Mouse (Mus musculus): ENCODE measurements around the gene Gm21962.
"Not testable (repeated sequence)": the region's sequence is repeated elsewhere in the genome, so short reads cannot be mapped to it uniquely, and the experiment has no call there.

Gm21962 gene

DNA sequence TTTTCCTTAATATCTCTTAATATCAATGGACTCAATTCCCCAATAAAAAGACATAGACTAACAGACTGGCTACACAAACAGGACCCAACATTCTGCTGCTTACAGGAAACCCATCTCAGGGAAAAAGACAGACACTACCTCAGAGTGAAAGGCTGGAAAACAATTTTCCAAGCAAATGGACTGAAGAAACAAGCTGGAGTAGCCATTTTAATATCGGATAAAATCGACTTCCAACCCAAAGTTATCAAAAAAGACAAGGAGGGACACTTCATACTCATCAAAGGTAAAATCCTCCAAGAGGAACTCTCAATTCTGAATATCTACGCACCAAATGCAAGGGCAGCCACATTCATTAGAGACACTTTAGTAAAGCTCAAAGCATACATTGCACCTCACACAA lies at the start of gene Gm21962:
Gene Gm21962 (plus strand): TSS at position 301 of the 400 bp plus-strand sequence.
- DNase-seq (ENCODE audit: low spot score in 2 of 2), result not testable (repeated sequence)

DNA sequence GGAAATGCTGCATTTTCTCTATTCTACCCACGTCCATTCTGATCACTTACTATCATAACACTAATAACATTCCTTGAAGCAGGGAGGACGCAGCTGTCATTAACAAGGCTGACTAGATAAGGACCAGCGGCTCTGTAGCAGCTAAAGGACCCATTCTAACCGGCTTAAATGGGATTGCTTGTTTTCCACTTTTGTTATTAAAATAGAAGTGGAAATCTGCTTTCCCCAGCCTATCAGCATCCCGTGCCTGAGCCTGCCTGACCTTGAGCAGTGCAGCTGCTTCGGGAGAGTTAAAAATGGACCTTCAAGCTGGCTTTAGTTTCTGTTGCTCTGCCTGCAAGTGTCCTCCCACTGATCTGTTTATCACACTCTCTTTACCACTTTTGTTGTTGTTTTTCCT lies 49.2 kb upstream of the Gm21962 start:
- DNase-seq (ENCODE audit: low spot score in 2 of 2), result no peak

DNA sequence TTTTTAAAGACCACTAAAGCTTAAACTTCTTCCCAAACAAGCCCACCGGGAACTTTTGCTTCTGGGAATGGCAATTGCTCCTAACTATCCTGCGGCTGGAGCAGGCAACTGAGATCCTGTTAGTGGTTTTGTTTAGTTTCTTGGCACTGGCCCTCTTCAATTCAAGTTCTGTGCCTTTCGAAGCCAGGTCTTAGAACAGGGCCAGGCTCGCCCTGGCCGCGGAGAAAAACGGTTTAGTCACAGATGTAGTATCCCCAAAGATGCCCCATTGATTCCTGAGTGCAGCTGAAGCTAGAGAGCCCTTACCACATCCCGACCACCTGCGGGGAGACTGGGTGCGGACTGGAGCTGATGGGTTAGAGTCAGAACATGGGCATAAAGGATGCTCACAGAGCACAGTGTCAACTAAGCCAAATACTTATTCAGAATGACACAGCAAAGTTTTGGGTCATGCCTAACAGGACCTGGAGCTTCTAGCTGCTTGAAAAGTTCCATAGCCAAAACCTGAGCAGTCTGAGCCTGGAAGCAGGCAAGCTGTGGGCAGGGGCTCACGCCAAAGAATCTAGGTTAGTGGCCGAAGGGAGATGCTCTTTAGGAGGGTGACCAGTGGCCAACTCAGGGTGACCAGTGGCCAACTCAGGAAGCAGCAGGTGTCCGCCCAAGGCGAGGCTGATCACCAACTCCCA lies 48.3 kb upstream of the Gm21962 start:
- DNase-seq (ENCODE audit: low spot score in 2 of 2), result no peak

DNA sequence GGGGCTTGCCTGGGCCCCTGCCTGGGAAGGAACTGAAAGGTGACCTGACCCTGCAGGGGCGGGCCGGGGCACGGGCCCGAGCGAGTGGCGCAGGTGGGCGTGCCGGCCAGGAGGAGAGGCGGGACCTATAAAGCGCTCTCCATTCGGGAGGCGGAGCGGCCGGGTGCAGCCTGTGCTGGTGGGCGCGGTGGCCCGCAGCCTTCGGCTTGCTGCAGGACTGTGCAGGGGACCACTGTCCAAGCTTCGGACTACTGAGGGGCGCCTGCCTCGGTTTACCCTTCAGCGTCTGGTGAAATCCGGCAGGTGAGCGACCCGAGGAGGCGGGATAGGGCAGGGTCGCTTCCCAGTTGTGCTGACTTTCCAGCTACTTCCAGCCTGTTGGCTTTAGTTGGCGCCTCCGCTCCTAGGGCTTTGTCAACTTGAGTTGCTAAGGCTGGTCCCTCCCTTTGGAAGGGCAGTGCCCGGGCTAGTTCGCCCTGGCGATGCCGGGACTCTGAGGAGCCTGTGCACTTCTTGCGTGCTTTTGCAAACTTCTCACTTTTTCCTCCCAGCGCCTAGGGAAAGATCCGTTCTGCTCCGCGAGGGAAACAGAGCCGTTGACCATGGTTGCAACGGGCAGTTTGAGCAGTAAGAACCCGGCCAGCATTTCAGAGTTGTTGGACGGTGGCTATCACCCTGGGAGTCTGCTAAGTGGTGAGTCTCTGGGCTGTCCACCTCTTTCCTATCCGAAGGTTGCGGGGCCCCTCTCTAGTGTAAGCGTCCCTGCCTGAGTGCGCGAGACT lies 47.6 kb upstream of the Gm21962 start:
- peak; percentile 6 to 36 for DNase-seq (ENCODE audit: low spot score in 2 of 2)

DNA sequence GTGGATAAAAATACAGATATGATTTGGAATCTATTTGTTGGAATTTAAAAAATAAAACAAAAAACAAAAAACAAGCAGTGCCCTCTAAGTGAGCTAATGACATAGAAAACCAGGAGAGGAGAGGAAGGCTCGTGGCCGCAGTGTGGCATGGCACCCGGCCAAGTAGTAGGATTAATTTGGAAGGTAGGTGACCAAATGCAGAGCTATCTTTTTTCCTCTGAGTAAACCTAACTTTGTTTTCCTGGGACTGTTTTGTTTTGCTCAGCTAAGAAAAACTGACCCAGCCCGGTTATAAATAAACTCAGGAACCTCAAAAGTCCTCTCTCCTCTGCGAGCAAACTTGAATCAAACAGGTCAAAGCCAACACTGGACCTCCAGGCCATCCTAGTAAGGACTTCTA lies 46.3 kb upstream of the Gm21962 start:
- DNase-seq (ENCODE audit: low spot score in 2 of 2), result no peak

DNA sequence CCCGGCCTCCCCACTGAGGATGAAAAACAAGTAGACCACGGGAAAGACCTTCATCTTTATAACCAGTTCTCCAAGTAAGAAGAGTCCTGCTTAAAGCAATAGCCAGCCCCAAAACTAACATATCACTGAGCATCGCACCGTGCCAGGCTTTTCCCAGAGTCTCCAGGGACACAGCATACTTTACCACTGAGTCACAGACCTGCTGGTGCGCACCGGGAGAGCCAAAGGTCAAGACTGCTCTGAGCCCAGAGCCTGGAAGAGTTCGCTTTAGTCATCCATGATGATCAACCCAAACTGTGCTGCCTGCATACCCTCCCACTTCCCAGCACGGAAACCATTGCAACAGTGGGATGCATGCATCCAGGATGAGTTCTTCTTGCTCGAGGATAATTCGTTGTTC lies 37.6 kb upstream of the Gm21962 start:
- no peak for DNase-seq (ENCODE audit: low spot score in 2 of 2)

DNA sequence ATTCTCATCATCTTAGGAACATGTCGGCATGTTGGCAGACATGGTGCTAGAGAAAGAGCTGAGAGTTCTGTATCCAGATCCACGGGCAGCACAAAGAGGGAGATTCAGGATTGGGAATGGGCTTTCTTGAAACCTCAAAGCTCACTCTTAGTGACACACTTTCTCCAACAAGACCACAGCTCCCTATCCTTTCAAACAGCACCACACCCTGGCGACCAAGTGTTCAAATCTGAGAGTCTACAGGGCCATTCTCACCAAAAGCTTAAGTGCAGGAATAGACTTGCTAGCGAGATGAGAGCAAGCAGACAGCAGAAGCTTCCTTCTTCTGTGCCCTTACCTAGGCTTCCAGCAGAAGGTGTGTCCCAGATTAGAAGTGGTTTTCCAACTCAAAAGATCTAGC lies 34.8 kb upstream of the Gm21962 start:
- DNase-seq (ENCODE audit: low spot score in 2 of 2), result no peak

DNA sequence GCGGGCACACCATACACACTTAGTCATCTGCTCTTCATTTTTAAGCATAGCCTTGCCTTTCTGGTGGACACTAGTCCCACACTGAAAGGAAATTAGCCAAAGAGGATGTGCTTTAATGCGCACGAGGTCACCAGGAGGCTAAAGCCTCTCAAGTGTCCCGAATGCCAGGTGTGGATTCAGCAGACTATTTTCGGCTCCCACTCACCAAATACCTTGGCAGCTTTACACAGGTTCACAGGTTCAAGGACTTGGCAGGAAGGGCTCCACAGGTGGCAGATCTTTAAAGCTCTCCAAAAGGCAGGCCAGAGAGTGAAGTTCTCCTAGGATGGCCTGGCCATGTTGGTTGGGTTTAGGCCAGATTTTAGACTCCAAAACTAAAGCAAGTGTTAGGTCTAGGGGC lies 30.1 kb upstream of the Gm21962 start:
- DNase-seq (ENCODE audit: low spot score in 2 of 2), result no peak

DNA sequence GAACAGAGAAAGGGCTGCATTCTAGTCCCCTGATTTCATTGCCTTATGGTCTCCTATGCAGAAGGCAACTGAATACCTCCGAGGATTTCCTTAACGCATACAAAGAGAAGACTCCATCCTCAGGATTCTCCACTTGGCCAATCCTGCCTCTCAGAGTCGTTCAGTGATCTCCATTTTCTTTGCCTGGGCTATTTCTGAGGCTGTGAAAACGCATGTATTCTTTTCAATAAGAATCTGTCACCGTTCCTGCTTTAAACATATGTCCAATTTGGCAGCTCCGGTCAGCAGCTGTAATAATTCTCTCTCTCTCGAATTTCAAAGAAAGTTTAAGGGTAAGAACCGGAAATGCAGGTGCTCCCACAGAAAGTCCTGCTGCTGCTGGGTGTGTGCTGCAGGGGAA lies 29.2 kb upstream of the Gm21962 start:
- DNase-seq (ENCODE audit: low spot score in 2 of 2), result no peak

DNA sequence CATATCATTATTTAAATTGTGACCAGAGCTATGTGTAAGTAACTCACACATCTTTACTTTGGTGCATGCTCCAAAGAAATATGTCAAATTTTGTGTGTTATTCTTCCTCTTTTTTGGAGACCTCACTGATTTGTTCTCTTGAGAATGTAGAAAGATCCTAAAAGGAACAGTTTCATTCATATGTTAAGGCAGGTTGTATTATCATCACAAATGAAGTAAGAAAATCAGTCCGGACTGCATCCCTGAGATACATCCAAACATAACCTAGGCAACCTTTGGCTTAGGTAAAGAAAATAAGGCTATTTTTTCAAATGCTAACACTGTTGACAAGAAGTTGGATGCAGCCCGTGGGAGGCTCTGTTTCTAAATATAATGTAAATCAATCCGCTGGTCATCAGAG lies 28.8 kb upstream of the Gm21962 start:
- DNase-seq (ENCODE audit: low spot score in 2 of 2), result no peak

DNA sequence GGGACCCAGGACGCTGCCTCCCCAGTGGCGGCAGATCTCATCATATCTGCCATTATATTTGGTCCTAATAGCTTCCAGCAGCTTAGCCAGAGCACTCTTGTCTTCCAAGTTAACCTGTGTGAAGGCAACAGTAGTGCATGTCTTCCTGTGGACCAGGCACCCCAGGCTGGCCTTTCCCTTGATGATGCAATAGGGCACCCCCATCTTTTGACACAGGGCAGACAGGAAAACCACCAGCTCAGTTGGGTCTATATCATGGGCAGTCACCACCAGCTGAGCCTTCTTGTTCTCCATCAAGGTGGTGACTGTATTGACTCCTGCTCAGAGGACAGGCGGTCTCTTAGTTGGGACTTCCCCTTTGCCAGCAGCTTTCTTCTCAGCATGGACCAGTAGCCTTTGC lies 27.2 kb upstream of the Gm21962 start:
- no peak for DNase-seq (ENCODE audit: low spot score in 2 of 2)

DNA sequence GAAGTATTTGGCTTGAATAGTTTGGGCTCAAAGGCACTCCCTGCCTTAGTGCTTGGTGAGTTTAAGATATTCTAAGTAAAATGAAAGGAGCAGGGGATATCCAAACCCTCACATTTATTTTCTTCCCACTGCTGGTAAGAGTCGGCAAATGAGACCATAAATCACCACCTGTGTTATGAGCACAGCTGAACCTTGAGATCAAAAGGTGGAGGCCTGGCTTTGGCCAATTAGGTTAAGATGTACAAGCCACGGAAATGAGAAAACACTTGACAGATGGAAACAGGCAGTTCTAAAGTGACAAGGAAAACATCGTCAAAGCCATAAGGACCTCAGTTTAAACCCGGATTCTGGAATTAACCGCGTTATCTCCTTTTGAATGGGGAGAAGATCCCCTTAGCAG lies 26.4 kb upstream of the Gm21962 start:
- no peak for DNase-seq (ENCODE audit: low spot score in 2 of 2)

DNA sequence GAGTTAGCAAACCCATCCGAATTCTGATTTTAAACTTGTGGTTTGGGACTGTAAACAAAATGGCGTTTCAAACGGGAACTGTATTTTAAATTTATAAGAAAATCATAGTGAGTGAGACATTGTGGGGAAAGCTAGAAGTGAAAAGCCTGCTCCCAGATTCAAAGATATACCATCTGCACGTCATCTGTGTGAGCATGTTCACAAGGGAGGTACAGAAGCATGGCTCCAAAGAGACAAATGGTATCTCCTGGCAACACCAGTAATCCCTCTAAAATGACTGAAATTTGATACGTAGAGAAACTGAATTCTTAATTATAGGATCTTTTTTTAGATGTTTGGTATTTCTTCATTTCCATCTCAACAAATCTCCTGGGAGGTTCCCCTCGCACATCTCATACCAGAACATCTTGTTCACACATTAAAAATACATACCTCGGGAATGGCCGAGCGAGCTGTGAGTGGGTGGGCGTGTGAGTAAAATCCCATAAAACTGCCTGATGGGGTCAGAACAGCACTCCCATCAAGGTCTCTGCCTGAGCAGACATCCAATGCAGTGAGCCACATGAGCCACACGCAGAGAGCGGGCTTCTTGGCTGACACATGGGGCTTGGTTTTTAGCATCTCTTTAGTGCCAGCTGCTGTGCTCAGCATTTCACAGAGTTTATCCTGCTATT lies 23.8 kb upstream of the Gm21962 start:
- DNase-seq (ENCODE audit: low spot score in 2 of 2), result no peak

DNA sequence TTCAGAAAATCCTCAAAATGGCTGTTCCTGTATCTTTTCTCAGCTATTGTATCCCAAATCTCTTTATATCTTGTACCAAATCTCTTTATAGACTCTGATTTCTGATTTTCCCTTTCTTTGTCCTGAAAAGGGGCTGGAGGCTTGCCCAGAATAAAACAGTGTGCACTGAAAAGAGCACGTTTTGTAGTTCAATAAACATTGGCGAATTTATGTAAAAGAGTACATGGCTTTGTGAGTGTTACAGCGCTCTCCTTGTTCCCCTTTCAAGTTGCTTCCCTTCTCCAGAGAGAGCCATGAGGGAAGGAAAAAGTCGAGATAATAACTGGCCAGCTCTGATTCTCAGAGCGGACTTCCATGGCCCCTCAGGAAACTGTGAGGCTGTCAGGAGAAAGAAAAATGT lies 22.2 kb upstream of the Gm21962 start:
- DNase-seq (ENCODE audit: low spot score in 2 of 2), result no peak

DNA sequence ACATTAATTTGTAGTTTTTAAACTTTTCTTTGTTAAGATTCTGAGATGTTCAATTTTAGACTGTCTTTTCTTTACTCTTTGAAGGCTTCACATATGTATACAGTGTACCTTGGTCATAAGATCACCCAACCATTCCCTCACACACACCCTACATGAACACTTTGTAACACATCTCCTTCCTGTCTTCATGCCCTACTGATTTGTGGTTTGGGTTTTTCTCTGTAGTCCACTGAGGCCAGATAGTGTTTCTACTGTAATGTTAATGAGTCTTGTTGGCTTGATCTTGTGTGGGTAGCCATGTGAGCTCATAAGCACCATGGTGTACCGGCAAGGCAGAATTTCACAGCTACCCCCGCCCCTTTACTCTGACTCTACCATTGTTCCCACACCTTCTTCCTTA lies 18.5 kb upstream of the Gm21962 start:
- DNase-seq (ENCODE audit: low spot score in 2 of 2), result no peak

DNA sequence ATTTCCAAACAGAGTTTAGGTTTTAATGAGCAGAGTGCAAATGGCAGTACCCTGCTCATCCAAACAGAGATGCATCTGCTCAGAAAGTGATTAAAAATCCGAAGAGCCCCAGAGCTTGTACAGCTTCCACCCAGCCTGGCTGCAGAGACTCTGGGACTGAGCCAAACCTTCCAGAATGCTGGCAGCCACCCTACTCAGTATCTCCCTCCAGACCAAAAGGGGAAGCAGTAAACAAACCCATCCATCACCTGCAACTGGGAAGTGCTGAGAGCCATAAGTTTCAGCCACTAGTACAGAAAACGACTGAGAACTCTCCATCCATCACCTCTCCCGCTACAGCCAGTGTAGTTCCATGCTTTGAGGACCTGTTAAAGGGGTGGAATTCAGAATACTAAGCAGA lies 9.6 kb downstream of the Gm21962 start:
- DNase-seq (ENCODE audit: low spot score in 2 of 2), result no peak

DNA sequence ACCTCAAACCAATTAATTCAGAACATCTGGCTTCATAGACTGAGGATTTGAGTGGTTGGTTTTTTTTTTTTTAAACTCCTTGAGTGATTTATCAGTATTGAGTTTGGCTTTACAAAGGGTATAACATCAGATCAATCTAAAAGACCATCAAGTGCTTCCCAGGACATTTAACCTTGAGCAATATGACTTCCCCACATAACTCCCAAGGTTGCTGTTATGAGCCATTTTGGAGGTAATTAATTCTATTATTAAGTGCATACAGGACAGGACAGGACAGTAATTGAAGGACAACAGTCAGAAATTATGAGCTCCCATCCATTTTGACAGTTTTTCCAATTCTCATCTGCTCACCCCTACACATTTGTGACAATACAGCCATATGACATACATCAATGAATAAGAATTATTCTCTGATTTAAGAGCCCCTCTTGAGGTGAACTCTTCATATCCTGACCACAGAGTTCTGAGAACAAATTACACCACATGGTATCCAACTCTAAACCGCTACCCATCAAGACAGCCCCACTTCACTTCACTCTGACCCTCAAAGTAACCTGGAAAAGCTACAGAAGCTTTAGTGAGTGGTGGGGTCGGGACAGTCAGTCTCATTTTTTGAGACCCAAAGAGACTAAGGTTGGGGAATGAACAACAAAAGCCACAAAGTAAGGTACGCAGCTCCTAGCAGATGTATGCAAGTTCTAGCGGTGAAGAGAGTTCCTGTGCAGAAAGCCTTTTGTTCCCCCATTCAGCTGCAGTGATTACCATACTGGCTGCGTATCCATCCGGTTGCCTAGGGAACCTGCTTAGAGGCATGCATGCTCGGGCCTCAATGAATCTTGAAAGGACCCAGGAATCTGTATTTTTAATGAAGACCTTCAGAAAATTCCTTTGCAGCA lies 11.8 kb downstream of the Gm21962 start:
- no peak for DNase-seq (ENCODE audit: low spot score in 2 of 2)

DNA sequence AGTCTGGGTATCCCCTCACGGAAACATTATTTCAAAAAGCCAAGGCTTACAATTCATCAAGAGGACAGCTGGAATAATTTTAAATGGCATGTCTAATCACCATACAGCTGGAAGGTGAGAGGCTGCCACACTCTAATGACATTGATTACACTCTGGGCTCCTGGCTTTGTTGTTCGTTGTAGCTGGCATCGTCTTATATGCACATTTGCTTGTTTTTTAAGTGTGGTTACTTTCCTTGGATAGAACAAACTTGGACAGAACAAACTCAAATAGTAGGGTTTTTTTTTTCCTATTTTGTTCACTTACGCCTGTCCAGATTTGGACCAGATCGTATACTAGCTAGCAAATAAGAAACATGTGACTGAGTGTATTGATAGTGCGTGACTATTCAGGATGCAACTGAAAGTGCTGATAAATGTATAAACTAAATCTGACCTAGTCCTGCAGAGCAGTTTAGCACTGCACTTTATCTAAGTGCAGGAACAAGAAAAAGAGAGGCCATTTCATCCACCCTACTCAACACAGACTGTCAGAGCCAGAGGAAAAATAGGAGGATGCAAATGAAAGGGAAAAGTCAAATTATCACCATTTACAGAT lies 12.6 kb downstream of the Gm21962 start:
- DNase-seq (ENCODE audit: low spot score in 2 of 2), result no peak

DNA sequence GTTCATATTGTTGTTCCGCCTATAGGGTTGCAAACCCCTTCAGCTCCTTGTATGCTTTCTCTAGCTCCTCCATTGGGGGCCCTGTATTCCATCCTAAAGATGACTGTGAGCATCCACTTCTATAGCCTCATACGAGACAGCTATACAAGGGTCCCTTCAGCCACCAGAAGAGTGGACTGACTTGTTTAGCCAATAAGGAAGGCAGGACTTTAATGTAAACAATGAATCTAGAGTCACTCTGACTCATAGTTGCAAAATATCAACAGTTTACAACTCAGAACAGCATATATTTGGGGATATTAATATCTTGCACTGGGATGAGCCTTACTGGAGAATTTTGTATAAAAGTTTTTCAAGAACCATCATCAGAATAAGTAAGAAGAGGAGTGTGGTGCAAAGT lies 15.6 kb downstream of the Gm21962 start:
- no peak for DNase-seq (ENCODE audit: low spot score in 2 of 2)

DNA sequence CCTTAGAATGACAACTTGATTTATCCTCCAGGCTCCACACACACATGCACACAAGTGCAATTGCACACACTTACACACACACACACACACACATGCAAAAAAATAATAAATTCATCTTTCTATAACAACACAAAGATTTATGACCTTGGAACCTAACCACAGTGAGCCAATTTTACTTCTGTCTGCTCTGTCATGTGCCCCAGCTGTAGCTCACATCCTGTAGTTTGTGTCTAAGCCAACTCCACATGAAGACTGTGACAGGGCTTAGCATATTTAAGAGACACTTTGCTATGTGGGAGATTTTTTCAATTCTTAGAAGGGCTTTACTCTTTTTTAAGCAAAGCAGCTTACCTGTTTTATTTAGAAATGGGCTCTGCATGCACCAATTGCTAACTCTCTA lies 20.2 kb downstream of the Gm21962 start:
- no peak for DNase-seq (ENCODE audit: low spot score in 2 of 2)

DNA sequence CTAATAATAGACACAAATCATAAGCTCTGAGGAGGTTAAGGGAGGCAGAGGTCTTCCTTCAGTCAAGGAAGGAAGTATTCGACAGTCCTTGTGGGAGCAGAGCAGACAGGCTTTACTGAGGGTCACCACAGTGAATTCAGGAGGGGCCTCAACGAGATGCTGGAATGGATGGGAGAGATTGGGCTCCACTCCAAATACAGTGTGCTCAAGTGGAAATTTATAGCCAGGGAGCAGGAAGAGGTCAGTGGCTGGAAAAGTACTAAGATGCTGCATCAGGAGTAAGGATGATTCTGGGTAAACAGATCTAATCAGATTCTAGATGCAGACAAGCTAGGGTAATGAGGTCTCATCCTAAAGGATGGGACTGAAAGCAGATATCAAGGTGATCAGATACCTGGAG lies 44.6 kb downstream of the Gm21962 start:
- DNase-seq (ENCODE audit: low spot score in 2 of 2), result no peak
